In the genomic region with DNA sequence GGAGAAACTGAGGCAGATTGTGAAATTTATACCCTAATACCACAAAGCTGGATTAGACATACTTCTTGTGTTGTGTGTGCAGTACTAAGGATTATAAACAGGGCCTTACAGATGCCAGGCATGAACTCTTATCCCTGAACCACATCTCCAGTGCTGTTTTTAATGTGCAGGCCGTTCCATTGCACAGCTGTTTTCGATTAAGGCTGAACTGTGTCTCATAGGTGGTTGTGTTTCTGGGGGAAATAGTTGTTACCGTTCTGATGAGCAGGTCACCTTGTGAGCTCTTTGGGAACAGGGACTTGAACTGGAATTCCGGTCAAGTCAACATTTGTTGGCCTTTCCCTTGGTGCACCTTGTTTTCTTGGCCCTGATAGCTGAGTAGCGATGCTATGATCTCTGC, we compare ENCODE assay signal across 22 mouse cellular contexts. TPM values are rescaled to one million over a fixed set of nuclear protein-coding genes. Genes with fewer than 3 reads are reported as not detected.
A peak's percentile ranks its signal among the peaks of the same experiment; 100 is the strongest.
DNase-seq lines count a peak whose midpoint lies in the region; ATAC-seq lines count a peak whose summit lies in the region.
"Had no signal": no experiment of that assay in that cellular context is flagged by ENCODE, and none has a peak within 500 bp of the region (broad histone marks: within the 10 kb centered on the region; RNA-seq: fewer than 3 reads in every experiment).

No protein-coding gene starts in this region.

- no peak overlapping the region for H3K9ac ChIP-seq in limb, embryonic 13.5 days
- H3K9ac ChIP-seq in kidney, embryonic 14.5 days (ENCODE audit: low read depth, low read length): no peak overlapping the region
- H3K9ac ChIP-seq: forebrain, embryonic 13.5 days; forebrain, postnatal 0 days; heart, embryonic 15.5 days; hindbrain, embryonic 13.5 days had no signal

- H3K9me3 ChIP-seq in limb, embryonic 13.5 days: no peaks in the 10 kb centered on the region
- no peaks in the 10 kb centered on the region for H3K9me3 ChIP-seq in kidney, embryonic 14.5 days (ENCODE audit: control insufficient read depth, low read length)
- H3K9me3 ChIP-seq: forebrain, embryonic 13.5 days; heart, embryonic 15.5 days; hindbrain, embryonic 13.5 days had no signal

- H3K27me3 ChIP-seq in limb, embryonic 13.5 days: no peaks in the 10 kb centered on the region
- no peaks in the 10 kb centered on the region for H3K27me3 ChIP-seq in kidney, embryonic 14.5 days (ENCODE audit: control insufficient read depth, insufficient read depth, low read length)
- H3K27me3 ChIP-seq: forebrain, embryonic 13.5 days; heart, embryonic 15.5 days; hindbrain, embryonic 13.5 days had no signal

- WGBS in limb, embryonic 13.5 days: 35% methylated on average over 5 of the region's 5 CpGs
- WGBS in kidney, embryonic 14.5 days: 83% methylated on average over 5 of the region's 5 CpGs

- no peak overlapping the region for H3K4me2 ChIP-seq in limb, embryonic 13.5 days (replicated peaks)
- H3K4me2 ChIP-seq in kidney, embryonic 14.5 days (replicated peaks; ENCODE audit: low read depth, low read length): no peak overlapping the region
- H3K4me2 ChIP-seq: forebrain, embryonic 13.5 days; heart, embryonic 11.5 days; heart, embryonic 15.5 days; hindbrain, embryonic 13.5 days had no signal

- 0 out of 2 replicates have a peak overlapping the region, but pooled peaks have one; percentile 1 for H3K27ac ChIP-seq in limb, embryonic 13.5 days
- H3K27ac ChIP-seq in kidney, embryonic 14.5 days (ENCODE audit: low read depth, low read length): no peak overlapping the region
- H3K27ac ChIP-seq: forebrain, embryonic 13.5 days; gastrocnemius, adult 2 months; heart, embryonic 15.5 days; hindbrain, embryonic 13.5 days had no signal

- H3K36me3 ChIP-seq in limb, embryonic 13.5 days: no peaks in the 10 kb centered on the region
- H3K36me3 ChIP-seq in kidney, embryonic 14.5 days (ENCODE audit: control insufficient read depth, insufficient read depth, low read length): no peaks in the 10 kb centered on the region
- H3K36me3 ChIP-seq: G1E; heart, embryonic 15.5 days; hindbrain, embryonic 13.5 days had no signal

- peak; percentile 52 for DNase-seq in embryo, embryonic 10 days (ENCODE audit: low spot score)
- DNase-seq in embryo, embryonic 9.5 days (ENCODE audit: extremely low spot score): no peak
- DNase-seq in forelimb bud, embryonic 11.5 days (ENCODE audit: low read depth, low spot score): peak; percentile 69
- no peak for DNase-seq in layer of hippocampus, adult 9-10 months (ENCODE audit: low spot score)
- DNase-seq in right cerebral cortex, postnatal 36 days (ENCODE audit: low spot score in 2 of 2): no peak
- DNase-seq: adrenal gland, postnatal 10 days; B cell, adult 2 months; cerebellum, adult 11 months; cerebellum, adult 8-10 months; cerebellum, postnatal 14 days; forebrain, postnatal 0 days; gastrocnemius, adult 2 months; gastrocnemius, postnatal 25 days; heart, postnatal 14 days had no signal

- no peak for ATAC-seq in limb, embryonic 13.5 days (ENCODE audit: low FRiP score, low read depth)
- ATAC-seq in kidney, embryonic 14.5 days (ENCODE audit: low FRiP score, low TSS enrichment): no peak
- ATAC-seq: CD4-positive, CD25-positive, alpha-beta regulatory T cell, adult 4 months; forebrain, embryonic 13.5 days; forebrain, postnatal 0 days had no signal

- peaks cover 28% of the 10 kb centered on the region for H3K4me1 ChIP-seq in limb, embryonic 13.5 days
- H3K4me1 ChIP-seq in kidney, embryonic 14.5 days (ENCODE audit: control insufficient read depth, insufficient read depth, low read length): no peaks in the 10 kb centered on the region
- H3K4me1 ChIP-seq: heart, embryonic 15.5 days had no signal

- H3K4me3 ChIP-seq in limb, embryonic 13.5 days: no peak overlapping the region
- no peak overlapping the region for H3K4me3 ChIP-seq in kidney, embryonic 14.5 days (ENCODE audit: low read length)
- H3K4me3 ChIP-seq: forebrain, embryonic 13.5 days; gastrocnemius, adult 2 months; heart, embryonic 15.5 days; hindbrain, embryonic 13.5 days had no signal

RNA-seq across cellular contexts. Expression of a gene that starts 38.5 kb away (rescaled TPM):
- polyA plus RNA-seq in limb, embryonic 13.5 days (2015; fragmentation: Nextera tagmentation; extraction: Ambion mirVana): 18.1 and 19.7 TPM in 2 replicates
- 8.0 and 11.5 TPM in 2 replicates for polyA plus RNA-seq in kidney, embryonic 14.5 days (2014; fragmentation: Nextera tagmentation; extraction: Ambion mirVana)
- polyA plus RNA-seq: G1E had no signal

Comparison
In these comparisons a context has a peak if more than half of its experiments do, and no peak if none do; other contexts are left out.
1. DNase-seq: peak in embryo, embryonic 10 days (single experiment) and forelimb bud, embryonic 11.5 days (single experiment); none in embryo, embryonic 9.5 days (single experiment), layer of hippocampus, adult 9-10 months (single experiment) and right cerebral cortex, postnatal 36 days (0 of 2).